Mouse (Mus musculus) midbrain, postnatal 0 days (tissue): ENCODE measurements around the gene Ddx23. TPM values are rescaled to one million over a fixed set of nuclear protein-coding genes. Genes with fewer than 3 reads are reported as not detected.

Experiments
- ATAC-seq: fragments of 200-750 bp; cut with Nextera tagmentation; 2 replicates; pipeline ENCODE4 v1.8.0; 2017; ENCODE audit warnings: moderate number of reproducible peaks, mild to moderate bottlenecking, moderate TSS enrichment, moderate library complexity; ENCODE audit not compliant: low FRiP score
- DNase-seq: peaks from one replicate; pipeline ENCODE4 v3.0.0-alpha.2; 2015; ENCODE audit warnings: low spot score
- H3K27ac ChIP-seq: fragments of 300-500 bp; sonication (generic); 2 replicates; pipeline ENCODE4 v1.5.1; 2014; ENCODE audit warnings: low read depth, mild to moderate bottlenecking, low read length, mixed read lengths
- H3K27me3 ChIP-seq: fragments of 300-500 bp; sonication (generic); 2 replicates; pipeline ENCODE4 v1.6.1; 2014; ENCODE audit warnings: low read length, control low read depth, mixed read lengths; ENCODE audit not compliant: insufficient read depth
- H3K36me3 ChIP-seq: fragments of 300-500 bp; sonication (generic); 2 replicates; pipeline ENCODE4 v1.6.1; 2014; ENCODE audit warnings: low read length, control low read depth, mixed read lengths; ENCODE audit not compliant: insufficient read depth
- H3K4me1 ChIP-seq: fragments of 300-500 bp; sonication (generic); 2 replicates; pipeline ENCODE4 v1.6.1; 2014; ENCODE audit warnings: mild to moderate bottlenecking, control low read depth, antibody characterized with exemption, low read length, mixed read lengths; ENCODE audit not compliant: insufficient read depth
- H3K4me2 ChIP-seq: fragments of 300-500 bp; sonication (generic); 2 replicates; pipeline ENCODE4 v1.6.1; 2014; ENCODE audit warnings: low read depth, mild to moderate bottlenecking, low read length, mixed read lengths; ENCODE audit not compliant: poor library complexity, severe bottlenecking
- H3K4me3 ChIP-seq: fragments of 300-500 bp; sonication (generic); 2 replicates; pipeline ENCODE4 v1.5.1; 2014; ENCODE audit warnings: low read depth, mild to moderate bottlenecking, low read length, moderate library complexity
- H3K9ac ChIP-seq: fragments of 300-500 bp; sonication (generic); replicated peaks from 2 replicates; pipeline ENCODE4 v1.6.1; 2014; ENCODE audit warnings: mild to moderate bottlenecking, low read length, moderate library complexity, mixed read lengths; ENCODE audit not compliant: poor library complexity, severe bottlenecking
- H3K9me3 ChIP-seq: fragments of 300-500 bp; sonication (generic); 2 replicates; pipeline ENCODE4 v1.6.1; 2016; ENCODE audit warnings: low read length, control low read depth
- CTCF ChIP-seq: IDR thresholded peaks from 2 replicates; pipeline ENCODE4 v1.5.1; 2016; ENCODE audit warnings: antibody characterized with exemption, mild to moderate bottlenecking
- WGBS: fragments of 180-500 bp; shearing (Covaris S2); extraction: QIAGEN DNeasy Blood & Tissue Kit; methylation state at CpG from one replicate; pipeline ENCODE4 v1.1.7; 2014; 5-methylcytosine and 5-hydroxymethylcytosine counted together
- polyA plus RNA-seq: library from polyadenylated mRNA; unstranded; fragments of >200 nt; fragmentation: Nextera tagmentation; extraction: Ambion mirVana; gene quantifications from 2 replicates; pipeline ENCODE4 v1.2.1, GENCODE M21; 2015
- total RNA-seq: library from RNA; depleted of rRNA; stranded (reverse); fragments of >200 nt; gene quantifications from 2 replicates; pipeline ENCODE4 v1.2.3, GENCODE M21; 2014

Ddx23 gene
- total and polyA plus RNA-seq, 2 experiments from 2014 or later = 20.5 to 46.7 TPM

DNA sequence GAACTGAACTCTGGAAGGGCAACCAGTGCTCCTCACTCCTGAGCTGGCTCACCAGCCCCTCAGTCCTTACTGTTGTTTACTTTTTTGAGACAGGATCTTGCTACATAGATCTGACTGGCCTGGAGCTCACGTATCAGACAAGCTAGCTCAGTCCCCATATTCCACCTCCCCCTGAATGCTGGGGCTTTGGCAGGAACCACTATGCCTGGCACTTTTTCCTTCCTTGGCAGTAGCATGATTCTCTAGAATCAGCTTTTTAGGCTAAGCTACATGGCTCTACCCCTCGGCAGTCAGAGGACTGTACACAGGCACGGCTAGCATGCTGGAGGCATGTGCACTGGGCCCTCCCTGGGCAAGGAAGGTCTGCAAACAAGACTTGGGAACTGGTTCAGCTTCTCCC lies 14.6 kb downstream of the Ddx23 start:
- Histone ChIP-seq H3K27me3 (no peaks in the 10 kb centered on the region), H3K9me3 (no peaks in the 10 kb centered on the region), H3K4me2 (no peak overlapping the region), H3K4me3 (no peak overlapping the region), H3K36me3 (peaks cover 89% of the 10 kb centered on the region), H3K27ac (no peak overlapping the region), H3K9ac (no peak overlapping the region), H3K4me1 (no peaks in the 10 kb centered on the region)
- no peak for ATAC-seq
- no peak for TF ChIP-seq CTCF
- DNase-seq = no peak
- 93% methylated on average over 3 of the region's 3 CpGs for WGBS

- no peaks in the 10 kb centered on the region for H3K9me3 ChIP-seq
- H3K36me3 ChIP-seq = peaks cover 89% of the 10 kb centered on the region
- ATAC-seq (no peak), DNase-seq (no peak)
- no peak overlapping the region for H3K4me2 ChIP-seq
- no peak overlapping the region for H3K27ac ChIP-seq
- H3K9ac ChIP-seq = no peak overlapping the region
- WGBS = 86% methylated on average over 10 of the region's 10 CpGs
- no peaks in the 10 kb centered on the region for H3K4me1 ChIP-seq
- no peak for TF ChIP-seq CTCF
- no peaks in the 10 kb centered on the region for H3K27me3 ChIP-seq
- no peak overlapping the region for H3K4me3 ChIP-seq
These were observed 15.4 kb downstream of the Ddx23 start for GRCm38 (mm10) chr15:98647308-98647707.

DNA sequence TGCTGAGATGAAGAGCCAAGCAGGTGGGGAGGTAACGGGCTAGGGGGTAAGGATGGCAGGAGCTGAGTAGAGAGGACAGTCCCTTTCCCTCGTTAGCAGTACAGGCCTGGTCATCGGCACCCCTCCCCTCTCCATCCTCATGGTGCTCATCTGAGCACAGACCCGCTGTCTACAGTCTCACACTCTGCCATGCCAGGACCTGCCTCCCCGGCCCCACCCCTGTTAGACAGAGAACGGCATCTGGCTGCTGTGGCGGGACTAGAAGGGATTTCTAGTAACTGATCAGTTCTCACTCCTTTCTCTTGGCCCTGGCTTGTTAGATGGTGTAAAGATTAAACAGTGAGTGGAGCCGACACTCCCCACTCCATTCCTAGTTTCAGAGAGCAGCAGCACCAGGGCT lies 16.0 kb downstream of the Ddx23 start:
- DNase-seq (no peak), ATAC-seq (no peak)
- H3K9me3 ChIP-seq = no peaks in the 10 kb centered on the region
- 92% methylated on average over 8 of the region's 8 CpGs for WGBS
- TF ChIP-seq CTCF = no peak
- no peaks in the 10 kb centered on the region for H3K27me3 ChIP-seq
- no peak overlapping the region for H3K27ac ChIP-seq
- H3K4me3 ChIP-seq = no peak overlapping the region
- peaks cover 89% of the 10 kb centered on the region for H3K36me3 ChIP-seq
- no peak overlapping the region for H3K9ac ChIP-seq
- H3K4me1 ChIP-seq = no peaks in the 10 kb centered on the region
- H3K4me2 ChIP-seq = no peak overlapping the region

GRCm38 (mm10) chr15:98645057-98646026 lies 17.4 kb downstream of the Ddx23 start:
- no peak overlapping the region for H3K9ac ChIP-seq
- H3K4me3 ChIP-seq = no peak overlapping the region
- no peak overlapping the region; the same call in 1 of the 2 replicates for H3K27ac ChIP-seq
- peaks cover 83% of the 10 kb centered on the region for H3K36me3 ChIP-seq
- no peak for TF ChIP-seq CTCF
- ATAC-seq (no peak), DNase-seq (no peak)
- H3K9me3 ChIP-seq = no peaks in the 10 kb centered on the region
- no peak overlapping the region for H3K4me2 ChIP-seq
- no peaks in the 10 kb centered on the region for H3K27me3 ChIP-seq
- whole genome bisulfite sequencing = 86% methylated on average over 24 of the region's 24 CpGs
- H3K4me1 ChIP-seq = no peaks in the 10 kb centered on the region

- Histone ChIP-seq H3K9me3 (no peaks in the 10 kb centered on the region), H3K36me3 (peaks cover 82% of the 10 kb centered on the region), H3K27me3 (no peaks in the 10 kb centered on the region), H3K9ac (no peak overlapping the region), H3K4me1 (no peaks in the 10 kb centered on the region), H3K4me2 (no peak overlapping the region), H3K27ac (no peak overlapping the region), H3K4me3 (no peak overlapping the region)
- ATAC-seq (no peak), DNase-seq (no peak)
- no peak for TF ChIP-seq CTCF
- WGBS = 85% methylated on average over 12 of the region's 12 CpGs
These were observed 18.3 kb downstream of the Ddx23 start for GRCm38 (mm10) chr15:98644406-98644805.

- no peak for ATAC-seq
- no peak overlapping the region for H3K9ac ChIP-seq
- H3K4me1 ChIP-seq = peaks cover 17% of the 10 kb centered on the region
- H3K4me3 ChIP-seq = no peak overlapping the region
- 46% methylated on average over 8 of the region's 8 CpGs for WGBS
- TF ChIP-seq CTCF = no peak
- peaks cover 47% of the 10 kb centered on the region for H3K36me3 ChIP-seq
- DNase-seq = no peak
- H3K27ac ChIP-seq = no peak overlapping the region
- H3K27me3 ChIP-seq = no peaks in the 10 kb centered on the region
- H3K9me3 ChIP-seq = no peaks in the 10 kb centered on the region
- H3K4me2 ChIP-seq = no peak overlapping the region
These were observed 22.5 kb downstream of the Ddx23 start for GRCm38 (mm10) chr15:98640157-98640556.
